Mouse (Mus musculus): ENCODE results near the gene Olfr263.
"Not testable (repeated sequence)": the region's sequence is repeated elsewhere in the genome, so short reads cannot be mapped to it uniquely, and the experiment has no call there.

The Olfr263 gene

GRCm38 (mm10) chr13:21129339-21129738 is at the start of gene Olfr263:
TSS of gene Olfr263 (plus strand) at chr13:21129639.
- DNase-seq (ENCODE audit: low spot score) = not testable (repeated sequence)

- no peak for DNase-seq (ENCODE audit: low spot score)
These were observed 46.8 kb upstream of the Olfr263 start for GRCm38 (mm10) chr13:21082686-21083085.

DNA sequence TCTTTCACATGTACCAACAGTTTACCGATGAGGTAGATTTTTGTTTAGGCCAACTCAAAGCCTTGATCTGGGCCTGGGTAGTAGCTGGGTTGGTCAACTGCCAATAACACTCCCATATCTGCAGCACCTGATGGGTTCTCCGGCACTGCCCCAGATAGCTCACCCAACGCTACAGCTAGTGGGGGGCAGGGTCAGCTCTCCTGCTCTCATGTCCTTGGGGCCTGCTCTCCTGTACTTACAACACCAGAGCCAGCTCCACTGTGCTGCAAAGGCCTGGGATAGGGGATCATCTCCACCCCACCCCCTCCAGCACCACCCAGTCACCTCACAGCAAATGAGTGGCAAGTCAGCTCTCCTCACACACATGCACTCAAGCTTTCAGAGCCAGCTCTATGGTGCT is 19.7 kb upstream of the Olfr263 start:
- DNase-seq (ENCODE audit: low spot score) = no peak

DNA sequence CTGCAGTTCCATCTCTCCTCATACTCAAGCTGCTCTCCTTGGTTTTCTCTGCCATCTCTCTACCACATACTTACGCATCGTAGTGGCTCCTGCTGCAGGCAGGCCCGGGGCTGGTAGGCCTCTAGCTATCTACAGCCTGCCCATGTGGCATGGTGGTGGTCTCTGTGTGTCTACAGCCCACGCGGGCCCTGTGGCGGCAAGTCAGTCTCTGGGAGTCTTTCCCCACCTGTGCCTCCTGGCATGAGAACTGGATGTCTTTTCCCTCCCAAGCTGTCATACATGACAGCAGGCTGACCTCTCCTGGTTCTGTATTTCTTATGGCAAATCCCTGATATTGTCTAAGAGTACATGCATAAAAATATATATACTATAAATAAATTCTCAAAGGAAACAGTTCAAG is 19.0 kb upstream of the Olfr263 start:
- DNase-seq (ENCODE audit: low spot score) = no peak

DNA sequence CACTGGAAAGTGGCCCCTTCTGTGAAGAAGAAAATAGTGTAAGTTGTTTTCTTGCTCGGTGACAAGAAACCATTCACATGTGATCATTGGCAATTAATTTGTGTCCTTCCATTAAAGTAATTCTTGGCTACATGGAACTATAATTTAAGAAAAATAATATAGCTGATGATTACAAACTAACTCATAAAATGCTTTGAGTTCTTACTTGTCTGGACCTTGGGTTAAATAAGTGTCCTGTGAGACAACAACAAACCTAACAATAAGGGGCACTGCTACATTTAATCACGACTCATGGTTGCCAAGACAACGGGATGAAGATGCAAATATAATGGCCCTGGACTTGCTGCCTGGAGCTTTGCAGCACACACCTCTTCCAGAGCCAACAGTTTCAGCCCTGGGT is 18.3 kb upstream of the Olfr263 start, which contains the start of gene Olfr1369-ps1:
Gene Olfr1369-ps1 (plus strand): TSS at position 301 of the 400 bp plus-strand sequence.
- DNase-seq (ENCODE audit: low spot score) = not testable (repeated sequence)

GRCm38 (mm10) chr13:21114121-21114520 is 15.3 kb upstream of the Olfr263 start:
- DNase-seq (ENCODE audit: low spot score) = no peak

GRCm38 (mm10) chr13:21142421-21142820 is 13.0 kb downstream of the Olfr263 start:
- no peak for DNase-seq (ENCODE audit: low spot score)

GRCm38 (mm10) chr13:21145767-21146166 is 16.3 kb downstream of the Olfr263 start, which contains the start of gene Olfr1368:
TSS of gene Olfr1368 (minus strand) at chr13:21145867.
- no peak for DNase-seq (ENCODE audit: low spot score)

GRCm38 (mm10) chr13:21155888-21156287 is 26.4 kb downstream of the Olfr263 start:
- DNase-seq (ENCODE audit: low spot score) = no peak

GRCm38 (mm10) chr13:21158071-21158470 is 28.6 kb downstream of the Olfr263 start:
- DNase-seq (ENCODE audit: low spot score) = no peak

- peak; percentile 73 for DNase-seq (ENCODE audit: low spot score)
These were observed 29.5 kb downstream of the Olfr263 start for GRCm38 (mm10) chr13:21158785-21159474.

GRCm38 (mm10) chr13:21159475-21159819 is 30.0 kb downstream of the Olfr263 start:
- DNase-seq (ENCODE audit: low spot score) = no peak

DNA sequence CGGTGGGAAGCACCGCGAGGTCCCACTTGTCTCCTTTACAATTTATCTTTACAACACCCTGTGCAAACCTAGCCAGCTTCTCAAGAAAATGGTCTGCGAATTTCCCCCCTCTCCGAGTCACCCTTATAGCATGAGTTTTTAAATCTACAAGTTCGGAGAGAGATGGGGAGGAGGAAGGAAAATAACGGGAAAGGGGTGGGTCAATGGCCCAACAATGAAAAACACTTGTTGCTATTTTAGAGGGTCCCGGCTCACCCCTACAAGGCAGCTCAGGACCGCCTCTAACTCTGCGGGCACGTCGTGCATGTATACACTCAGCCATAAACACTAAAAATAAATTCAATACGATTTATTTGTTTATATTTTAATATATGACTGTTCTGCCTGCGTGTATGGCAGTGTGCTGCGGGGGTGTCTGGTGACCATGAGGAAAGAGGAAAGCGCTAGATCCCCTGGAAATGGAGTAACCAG is 30.6 kb downstream of the Olfr263 start:
- no peak for DNase-seq (ENCODE audit: low spot score)

- DNase-seq (ENCODE audit: low spot score) = peak; percentile 94
These were observed 31.5 kb downstream of the Olfr263 start for GRCm38 (mm10) chr13:21160657-21161590.

DNA sequence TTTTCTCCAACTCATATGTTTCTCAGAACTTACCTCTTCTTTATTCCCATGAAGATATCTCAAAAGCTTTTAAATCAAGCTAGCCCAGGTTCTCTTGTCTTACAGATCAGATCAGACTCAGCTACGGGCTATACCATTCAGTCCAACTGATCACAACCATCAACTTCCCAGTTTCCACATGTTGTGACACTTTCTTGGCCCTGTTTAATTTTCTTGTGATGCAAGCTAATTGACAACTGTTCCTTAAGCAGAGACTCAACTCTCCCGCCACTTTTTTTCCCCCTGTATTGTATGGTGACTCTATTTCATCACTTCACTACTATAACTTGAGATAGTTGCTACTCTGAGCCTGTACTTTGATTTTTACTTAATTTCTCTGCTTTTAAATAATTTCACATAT is 32.2 kb downstream of the Olfr263 start:
- no peak for DNase-seq (ENCODE audit: low spot score)

- no peak for DNase-seq (ENCODE audit: low spot score)
These were observed 33.2 kb downstream of the Olfr263 start for GRCm38 (mm10) chr13:21162591-21162990.

DNA sequence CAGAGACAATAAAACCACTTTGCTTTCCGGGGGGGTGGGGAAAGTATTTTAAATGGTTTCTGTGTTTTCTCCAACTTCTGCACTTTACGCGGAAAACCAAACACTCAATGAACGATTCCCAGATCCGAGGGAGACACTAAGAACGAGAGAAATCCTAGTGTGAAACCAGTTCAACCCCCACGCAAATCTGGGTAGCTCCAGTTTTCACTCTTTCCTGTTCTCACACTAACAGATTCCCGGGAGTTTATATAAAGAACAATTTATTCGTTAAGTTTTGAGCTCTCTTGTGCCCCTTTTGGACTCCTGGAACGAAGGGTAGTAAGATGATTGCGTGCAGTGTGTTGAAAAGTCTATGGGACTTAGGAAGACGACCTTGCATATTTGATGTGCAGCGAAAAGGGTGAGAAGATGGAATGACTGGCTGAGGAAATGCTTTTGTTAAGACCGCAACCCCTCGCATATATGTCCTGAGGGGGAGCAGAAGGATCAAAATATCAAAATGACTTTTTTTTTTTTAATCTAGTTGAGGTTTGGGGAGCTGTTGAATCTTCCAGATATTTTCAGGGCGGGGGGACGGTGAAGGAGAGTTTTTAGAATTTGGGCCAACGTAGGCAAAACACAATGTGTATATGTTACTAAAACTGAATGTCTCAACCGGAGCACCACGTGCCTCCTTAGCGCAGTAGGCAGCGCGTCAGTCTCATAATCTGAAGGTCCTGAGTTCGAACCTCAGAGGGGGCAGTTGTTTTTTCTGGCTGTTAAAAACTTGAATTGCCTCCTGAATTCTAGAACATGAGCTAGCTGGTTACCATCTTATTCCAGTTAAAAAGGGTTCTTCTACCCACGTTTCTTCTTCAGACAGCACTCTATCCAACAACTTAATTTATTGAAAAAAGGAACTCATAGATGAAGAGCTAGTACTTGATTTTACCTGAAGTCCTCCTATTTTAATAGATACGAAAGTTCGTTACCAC is 37.8 kb downstream of the Olfr263 start:
- DNase-seq (ENCODE audit: low spot score) = peak; percentile 85

- peak; percentile 70 for DNase-seq (ENCODE audit: low spot score)
These were observed 38.5 kb downstream of the Olfr263 start for GRCm38 (mm10) chr13:21167910-21168300.

DNA sequence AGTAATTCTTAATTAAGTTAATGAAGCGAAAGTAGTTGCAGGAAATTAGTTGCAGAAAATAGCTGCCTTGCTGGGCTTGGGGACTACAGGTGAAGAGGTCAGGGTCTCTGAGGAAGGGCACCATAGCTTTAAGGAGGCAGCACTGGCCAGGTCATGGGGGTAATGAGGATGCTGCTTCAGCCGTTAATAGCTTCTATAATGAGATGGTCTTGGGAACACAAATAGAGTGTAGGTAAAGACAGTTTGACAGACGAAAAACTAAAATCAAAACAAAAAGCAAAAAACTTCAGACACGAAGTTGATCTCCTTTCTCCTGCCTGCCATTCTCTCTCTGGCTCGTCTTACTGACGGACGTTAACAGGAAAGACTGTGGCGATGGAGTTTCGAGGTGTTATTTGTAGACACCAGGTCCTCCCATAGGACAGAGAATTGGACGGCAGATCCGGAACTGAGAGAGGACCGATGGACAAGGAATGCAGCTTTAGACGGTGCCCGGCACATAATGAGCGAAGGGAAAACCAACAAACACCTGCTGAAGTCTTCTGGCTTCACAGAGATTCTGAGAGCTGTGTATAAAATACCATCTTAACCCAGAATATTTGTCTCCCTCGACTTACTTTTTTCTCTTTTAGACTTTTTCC is 39.1 kb downstream of the Olfr263 start:
- DNase-seq (ENCODE audit: low spot score) = peak; percentile 55

GRCm38 (mm10) chr13:21169121-21169656 is 39.8 kb downstream of the Olfr263 start:
- DNase-seq (ENCODE audit: low spot score) = peak; percentile 37
